Mouse (Mus musculus): ENCODE measurements at regions not wholly inside any gene's neighbourhood (a gene's known extent, or its start where the extent isn't known, plus 50 kb on each side); places are given as distances from the start of the nearest gene placed in this dataset.

DNA sequence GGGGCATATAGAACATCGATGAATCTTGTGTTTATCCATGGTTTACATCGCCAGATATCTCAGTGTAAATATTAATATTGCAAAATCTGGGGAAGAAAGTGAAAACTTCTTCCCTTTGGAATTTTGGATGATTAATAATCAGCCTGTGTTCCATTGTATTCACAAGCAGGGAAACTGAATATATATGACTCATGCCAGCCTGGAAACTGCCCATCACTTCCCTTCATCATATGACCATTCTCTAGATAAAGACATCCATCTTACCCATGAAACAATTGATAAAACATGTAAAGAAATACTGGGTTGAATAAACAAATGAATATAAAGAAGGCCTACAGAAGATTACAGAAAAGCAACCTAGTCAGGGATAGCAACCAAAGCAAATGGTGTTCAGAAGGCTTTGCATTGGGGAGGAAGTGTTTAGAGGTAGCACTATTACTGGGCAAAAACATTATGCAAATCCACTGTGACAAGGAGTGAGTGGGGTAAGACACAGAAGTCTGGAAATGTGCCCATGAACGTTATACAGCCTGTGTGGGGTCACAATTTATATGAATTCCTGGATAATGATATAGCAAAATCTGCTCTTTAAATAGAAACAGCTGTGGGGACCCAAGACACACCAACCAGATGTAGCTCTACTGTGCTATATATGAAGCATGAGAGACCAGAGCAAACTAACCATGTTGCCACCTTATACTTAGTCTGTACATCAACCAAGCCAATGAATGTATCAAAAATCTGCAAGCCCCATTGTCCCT, 238.5 kb upstream of the Sdr16c6 start:
- no peak overlapping the region for H3K4me2 ChIP-seq (ENCODE audit: low read length)
- H3K4me1 ChIP-seq (replicated peaks; ENCODE audit: insufficient read depth, low read length), result no peaks in the 10 kb centered on the region
- no peaks in the 10 kb centered on the region for H3K36me3 ChIP-seq (ENCODE audit: insufficient read depth, low read length)
- DNase-seq (ENCODE audit: low spot score) (no peak), ATAC-seq (replicated peaks; ENCODE audit: low FRiP score, low read depth) (no peak)
- 73% methylated on average over 3 of the region's 3 CpGs for WGBS
- no peak overlapping the region for H3K27ac ChIP-seq
- H3K27me3 ChIP-seq (ENCODE audit: insufficient read depth, low read length), result no peaks in the 10 kb centered on the region
- H3K9ac ChIP-seq (ENCODE audit: low read depth, low read length), result no peak overlapping the region
- no peak overlapping the region for H3K4me3 ChIP-seq (replicated peaks; ENCODE audit: low read depth, low read length)
- no peak for TF ChIP-seq CTCF (IDR thresholded peaks at IDR 0.05; ENCODE audit: low read depth)
- no peaks in the 10 kb centered on the region for H3K9me3 ChIP-seq (replicated peaks; ENCODE audit: low read length)

DNA sequence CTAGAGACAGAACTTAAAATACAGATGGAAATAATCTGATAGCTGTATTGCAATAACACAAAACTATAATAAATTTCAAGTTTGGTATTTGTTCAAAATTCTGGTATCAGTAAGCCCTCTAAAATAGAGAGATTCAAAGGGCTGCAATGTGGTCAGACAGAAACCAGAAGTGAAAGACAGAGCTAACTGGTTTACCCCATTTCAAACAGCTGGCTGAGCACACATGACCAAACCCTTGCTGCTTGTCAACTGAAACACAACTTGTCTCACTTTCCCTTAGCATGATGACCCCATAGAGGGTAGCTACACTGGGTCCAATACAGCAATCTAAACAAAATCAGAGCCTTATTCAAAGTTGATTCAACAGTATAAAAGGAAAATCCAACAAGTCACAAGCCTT, 234.2 kb upstream of the Sdr16c6 start:
- no peak overlapping the region for H3K27ac ChIP-seq
- ATAC-seq (replicated peaks; ENCODE audit: low FRiP score, low read depth) (no peak), DNase-seq (ENCODE audit: low spot score) (no peak)
- no peaks in the 10 kb centered on the region for H3K27me3 ChIP-seq (ENCODE audit: insufficient read depth, low read length)
- H3K4me1 ChIP-seq (replicated peaks; ENCODE audit: insufficient read depth, low read length), result no peaks in the 10 kb centered on the region
- TF ChIP-seq CTCF (IDR thresholded peaks at IDR 0.05; ENCODE audit: low read depth), result no peak
- H3K9ac ChIP-seq (ENCODE audit: low read depth, low read length), result no peak overlapping the region
- no peaks in the 10 kb centered on the region for H3K36me3 ChIP-seq (ENCODE audit: insufficient read depth, low read length)
- H3K4me3 ChIP-seq (replicated peaks; ENCODE audit: low read depth, low read length), result no peak overlapping the region
- no peak overlapping the region for H3K4me2 ChIP-seq (ENCODE audit: low read length)
- no peaks in the 10 kb centered on the region for H3K9me3 ChIP-seq (replicated peaks; ENCODE audit: low read length)

DNA sequence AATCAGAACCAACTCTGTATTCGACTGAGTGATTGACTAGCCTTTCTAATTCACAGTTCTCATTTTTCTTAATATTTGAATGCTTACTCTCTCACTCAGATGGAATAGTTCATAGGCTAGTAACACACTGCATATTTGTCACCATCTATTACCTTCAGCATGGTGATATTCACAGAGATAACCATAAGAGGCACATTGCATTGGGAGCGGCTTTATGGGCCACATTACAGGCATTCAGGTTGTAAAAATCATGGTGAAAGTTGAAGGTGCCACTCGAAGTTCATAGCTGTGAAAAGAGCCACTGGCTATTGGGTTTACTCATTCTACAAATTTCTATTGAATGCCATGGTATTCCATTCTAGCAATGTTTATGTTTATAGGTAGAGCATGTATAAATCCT, 229.6 kb upstream of the Sdr16c6 start:
- no peak overlapping the region for H3K4me3 ChIP-seq (replicated peaks; ENCODE audit: low read depth, low read length)
- no peaks in the 10 kb centered on the region for H3K4me1 ChIP-seq (replicated peaks; ENCODE audit: insufficient read depth, low read length)
- no peaks in the 10 kb centered on the region for H3K36me3 ChIP-seq (ENCODE audit: insufficient read depth, low read length)
- no peak overlapping the region for H3K4me2 ChIP-seq (ENCODE audit: low read length)
- 66% methylated on average over 3 of the region's 3 CpGs for WGBS
- no peaks in the 10 kb centered on the region for H3K27me3 ChIP-seq (ENCODE audit: insufficient read depth, low read length)
- H3K27ac ChIP-seq, result no peak overlapping the region
- no peaks in the 10 kb centered on the region for H3K9me3 ChIP-seq (replicated peaks; ENCODE audit: low read length)
- ATAC-seq (replicated peaks; ENCODE audit: low FRiP score, low read depth) (no peak), DNase-seq (ENCODE audit: low spot score) (no peak)
- no peak overlapping the region for H3K9ac ChIP-seq (ENCODE audit: low read depth, low read length)
- no peak for TF ChIP-seq CTCF (IDR thresholded peaks at IDR 0.05; ENCODE audit: low read depth)

DNA sequence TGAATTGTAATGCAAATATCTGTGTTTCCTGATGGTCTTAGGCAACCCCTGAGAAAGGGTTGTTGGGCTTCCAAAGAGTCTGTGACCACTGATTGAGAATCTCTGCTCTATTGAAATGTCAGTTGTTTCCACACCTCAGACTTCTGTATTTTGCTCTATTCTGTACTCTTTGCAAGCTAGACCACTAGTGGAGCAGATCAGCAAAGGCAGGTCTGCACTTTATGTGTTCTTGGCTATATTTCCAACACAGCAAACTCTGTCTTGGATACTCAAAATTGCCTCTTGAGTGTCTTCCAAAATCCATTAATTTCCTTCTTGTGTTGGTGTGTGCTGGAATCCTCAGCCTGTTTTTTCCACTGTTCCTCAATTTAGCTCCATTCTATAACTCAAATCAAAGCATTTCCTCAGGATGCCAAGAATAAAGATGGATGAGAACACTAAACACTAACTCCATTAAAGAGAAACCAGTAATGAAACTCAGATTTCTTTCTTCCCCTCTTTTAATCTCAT, 228.5 kb upstream of the Sdr16c6 start:
- Histone ChIP-seq H3K4me1 (replicated peaks; ENCODE audit: insufficient read depth, low read length) (no peaks in the 10 kb centered on the region), H3K4me2 (ENCODE audit: low read length) (no peak overlapping the region), H3K4me3 (replicated peaks; ENCODE audit: low read depth, low read length) (no peak overlapping the region), H3K9me3 (replicated peaks; ENCODE audit: low read length) (no peaks in the 10 kb centered on the region), H3K9ac (ENCODE audit: low read depth, low read length) (no peak overlapping the region), H3K27me3 (ENCODE audit: insufficient read depth, low read length) (no peaks in the 10 kb centered on the region), H3K27ac (peak overlapping the region; percentile 28; the same call in 1 of the 2 replicates), H3K36me3 (ENCODE audit: insufficient read depth, low read length) (no peaks in the 10 kb centered on the region)
- DNase-seq (ENCODE audit: low spot score) (peak; percentile 82), ATAC-seq (replicated peaks; ENCODE audit: low FRiP score, low read depth) (no peak)
- TF ChIP-seq CTCF (IDR thresholded peaks at IDR 0.05; ENCODE audit: low read depth), result no peak

DNA sequence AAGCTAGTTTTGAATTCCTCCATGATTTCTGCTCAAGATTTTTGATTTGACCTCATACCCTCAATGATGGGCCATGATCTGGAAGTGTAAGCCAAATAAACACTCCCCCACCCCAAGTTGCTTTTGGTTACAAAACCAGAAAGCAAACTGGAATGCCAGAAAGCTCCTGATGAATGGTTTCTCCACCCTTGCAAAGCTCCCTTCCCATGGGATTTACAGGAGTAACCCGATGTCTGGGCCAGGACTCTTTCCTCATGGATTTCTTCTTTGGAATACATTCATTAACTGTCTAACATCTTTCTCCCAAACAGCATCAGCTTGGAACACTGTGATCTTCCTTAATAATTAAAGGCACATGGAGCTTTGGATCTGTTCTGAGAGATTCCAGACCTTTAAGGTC, 227.3 kb upstream of the Sdr16c6 start:
- Histone ChIP-seq H3K27ac (no peak overlapping the region), H3K27me3 (ENCODE audit: insufficient read depth, low read length) (no peaks in the 10 kb centered on the region), H3K36me3 (ENCODE audit: insufficient read depth, low read length) (no peaks in the 10 kb centered on the region), H3K4me3 (replicated peaks; ENCODE audit: low read depth, low read length) (no peak overlapping the region), H3K9ac (ENCODE audit: low read depth, low read length) (no peak overlapping the region), H3K4me2 (ENCODE audit: low read length) (no peak overlapping the region), H3K4me1 (replicated peaks; ENCODE audit: insufficient read depth, low read length) (no peaks in the 10 kb centered on the region), H3K9me3 (replicated peaks; ENCODE audit: low read length) (no peaks in the 10 kb centered on the region)
- ATAC-seq (replicated peaks; ENCODE audit: low FRiP score, low read depth) (no peak), DNase-seq (ENCODE audit: low spot score) (peak; percentile 72)
- no peak for TF ChIP-seq CTCF (IDR thresholded peaks at IDR 0.05; ENCODE audit: low read depth)
- 71% methylated on average over 1 of the region's 1 CpGs for WGBS

DNA sequence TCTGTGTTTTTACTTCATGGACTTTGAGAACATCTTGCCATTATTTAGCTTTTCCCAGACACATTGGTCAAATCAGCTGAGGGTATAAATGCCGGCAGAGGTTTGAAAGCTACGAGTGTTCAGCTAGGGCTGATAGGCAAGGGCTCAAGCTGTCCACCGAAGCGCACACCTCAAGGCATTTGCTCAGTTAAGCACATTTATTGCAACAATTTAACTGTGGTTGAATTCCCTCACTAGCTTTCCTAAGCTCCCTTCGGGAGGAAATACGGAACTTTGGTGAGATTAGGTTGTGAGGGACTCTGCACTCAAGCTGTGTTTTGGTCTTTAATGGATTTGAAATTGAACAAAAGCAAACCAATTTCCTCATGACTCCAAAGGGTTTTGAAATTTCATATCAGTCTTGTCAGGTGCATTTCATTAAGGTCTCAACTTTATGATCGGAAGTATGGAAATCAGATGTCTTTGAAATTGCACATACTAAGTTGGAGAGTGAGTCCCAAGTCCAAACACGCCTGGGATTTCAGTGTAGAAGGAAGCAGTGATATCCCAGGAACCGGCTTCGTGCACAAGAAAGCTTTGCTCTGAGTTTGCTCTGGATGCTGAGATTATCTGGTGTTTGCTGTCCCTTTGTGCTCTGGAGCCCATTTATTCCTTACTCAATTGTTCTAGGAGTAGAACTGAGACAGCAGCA, 223.0 kb upstream of the Sdr16c6 start:
- Histone ChIP-seq H3K9me3 (replicated peaks; ENCODE audit: low read length) (no peaks in the 10 kb centered on the region), H3K4me1 (replicated peaks; ENCODE audit: insufficient read depth, low read length) (no peaks in the 10 kb centered on the region), H3K27me3 (ENCODE audit: insufficient read depth, low read length) (no peaks in the 10 kb centered on the region), H3K9ac (ENCODE audit: low read depth, low read length) (no peak overlapping the region), H3K4me2 (ENCODE audit: low read length) (no peak overlapping the region), H3K27ac (no peak overlapping the region), H3K36me3 (ENCODE audit: insufficient read depth, low read length) (no peaks in the 10 kb centered on the region), H3K4me3 (replicated peaks; ENCODE audit: low read depth, low read length) (no peak overlapping the region)
- 80% methylated on average over 10 of the region's 10 CpGs for WGBS
- TF ChIP-seq CTCF (IDR thresholded peaks at IDR 0.05; ENCODE audit: low read depth), result no peak
- ATAC-seq (replicated peaks; ENCODE audit: low FRiP score, low read depth) (no peak), DNase-seq (ENCODE audit: low spot score) (no peak)

All from kidney, postnatal 0 days (tissue).